Mouse (Mus musculus): ENCODE measurements around the gene Gprc6a. TPM values are rescaled to one million over a fixed set of nuclear protein-coding genes. Genes with fewer than 3 reads are reported as not detected.

Gprc6a gene
- total and polyA plus RNA-seq, 3 experiments, result not detected

- no peaks in the 10 kb centered on the region for H3K9me3 ChIP-seq (replicated peaks; ENCODE audit: insufficient read depth, low read length)
- no peak within 1 kb of the TSS for H3K27ac ChIP-seq (ENCODE audit: control insufficient read depth, low read depth, low read length)
These were observed 46.4 kb upstream of the Gprc6a start, which contains the start of gene Rfx6 for GRCm38 (mm10) chr10:51677548-51678250. TSS of gene Rfx6 (plus strand) at chr10:51677756.

GRCm38 (mm10) chr10:51672082-51672779 is 41.0 kb upstream of the Gprc6a start:
- no peak overlapping the region for H3K9ac ChIP-seq (ENCODE audit: control insufficient read depth, low read depth, low read length, poor library complexity, severe bottlenecking)
- H3K4me1 ChIP-seq (ENCODE audit: control insufficient read depth in 1 of 2, insufficient read depth in 2 of 2, low read length in 2 of 2), result no peaks in the 10 kb centered on the region
- no peak overlapping the region for H3K4me3 ChIP-seq (ENCODE audit: control insufficient read depth in 1 of 2, insufficient read depth in 1 of 2, low read depth in 2 of 2, low read length in 2 of 2)
- H3K36me3 ChIP-seq (ENCODE audit: control insufficient read depth in 1 of 2, insufficient read depth in 2 of 2, low read length in 2 of 2), result no peaks in the 10 kb centered on the region
- H3K79me2 ChIP-seq (ENCODE audit: control insufficient read depth, insufficient read depth, low read length, poor library complexity), result no peaks in the 10 kb centered on the region
- TF ChIP-seq RAD21 (IDR thresholded peaks at IDR 0.05; ENCODE audit: low read depth, low read length), result no peak
- no peak for TF ChIP-seq HCFC1 (IDR thresholded peaks at IDR 0.05; ENCODE audit: low read depth, low read length)
- TF ChIP-seq JUND (IDR thresholded peaks at IDR 0.05; ENCODE audit: low read depth, low read length), result no peak
- TF ChIP-seq EP300 (IDR thresholded peaks at IDR 0.05; ENCODE audit: low read depth in 1 of 2, low read length in 2 of 2), result no peak
- no peak for TF ChIP-seq E2F4 (IDR thresholded peaks at IDR 0.05; ENCODE audit: borderline replicate concordance, low read depth, low read length)
- TF ChIP-seq TBP (IDR thresholded peaks at IDR 0.05; ENCODE audit: low read depth, low read length), result no peak
- no peak for TF ChIP-seq POLR2AphosphoS2 (IDR thresholded peaks at IDR 0.05; ENCODE audit: low read length)
- TF ChIP-seq POLR2AphosphoS5 (IDR thresholded peaks at IDR 0.05; ENCODE audit: borderline replicate concordance, low read depth, low read length), result no peak
- TF ChIP-seq MYC (IDR thresholded peaks at IDR 0.05; ENCODE audit: low read depth, low read length), result no peak
- no peak for TF ChIP-seq MAX (IDR thresholded peaks at IDR 0.05; ENCODE audit: low read length)
- TF ChIP-seq RCOR1 (IDR thresholded peaks at IDR 0.05; ENCODE audit: low read depth, low read length), result no peak
- TF ChIP-seq TCF12 (IDR thresholded peaks at IDR 0.05; ENCODE audit: low read depth, low read length), result no peak
- TF ChIP-seq ZMIZ1 (IDR thresholded peaks at IDR 0.05; ENCODE audit: low read depth, low read length), result no peak
- TF ChIP-seq NELFE (IDR thresholded peaks at IDR 0.05; ENCODE audit: low read depth, low read length), result no peak
- no peak for TF ChIP-seq USF1 (IDR thresholded peaks at IDR 0.05; ENCODE audit: low read depth, low read length)
- H3K27me3 ChIP-seq (ENCODE audit: control insufficient read depth in 1 of 2, insufficient read depth in 2 of 2, low read length in 2 of 2), result no peaks in the 10 kb centered on the region; a peak in 1 of 4 replicates
- no peaks in the 10 kb centered on the region for H3K9me3 ChIP-seq (replicated peaks; ENCODE audit: insufficient read depth, low read length)
- no peak for DNase-seq (ENCODE audit: low read depth, low spot score)
- no peak overlapping the region for H3K27ac ChIP-seq (ENCODE audit: control insufficient read depth, low read depth, low read length)

More at GRCm38 (mm10) chr10:51677548-51678250, 46.4 kb upstream of the Gprc6a start, which contains the start of gene Rfx6:
- Histone ChIP-seq H3K4me1 (ENCODE audit: control insufficient read depth in 1 of 2, insufficient read depth in 2 of 2, low read length in 2 of 2) (no peaks in the 10 kb centered on the region), H3K9ac (ENCODE audit: control insufficient read depth, low read depth, low read length, poor library complexity, severe bottlenecking) (no peak within 1 kb of the TSS), H3K27me3 (ENCODE audit: control insufficient read depth in 1 of 2, insufficient read depth in 2 of 2, low read length in 2 of 2) (no peaks in the 10 kb centered on the region; a peak in 1 of 4 replicates), H3K79me2 (ENCODE audit: control insufficient read depth, insufficient read depth, low read length, poor library complexity) (no peaks in the 10 kb centered on the region), H3K36me3 (ENCODE audit: control insufficient read depth in 1 of 2, insufficient read depth in 2 of 2, low read length in 2 of 2) (no peaks in the 10 kb centered on the region), H3K4me3 (ENCODE audit: control insufficient read depth in 1 of 2, insufficient read depth in 1 of 2, low read depth in 2 of 2, low read length in 2 of 2) (no peak within 1 kb of the TSS)
- TF ChIP-seq ZMIZ1 (IDR thresholded peaks at IDR 0.05; ENCODE audit: low read depth, low read length), result no peak
- TF ChIP-seq MYC (IDR thresholded peaks at IDR 0.05; ENCODE audit: low read depth, low read length), result no peak
- TF ChIP-seq SMC3 (IDR thresholded peaks at IDR 0.05; ENCODE audit: low read depth, low read length), result no peak
- no peak for TF ChIP-seq ELF1 (IDR thresholded peaks at IDR 0.05; ENCODE audit: low read depth, low read length)
- TF ChIP-seq NELFE (IDR thresholded peaks at IDR 0.05; ENCODE audit: low read depth, low read length), result no peak
- no peak for TF ChIP-seq GATA1 (IDR thresholded peaks at IDR 0.05; ENCODE audit: low read depth, low read length)
- TF ChIP-seq ZNF384 (IDR thresholded peaks at IDR 0.05; ENCODE audit: low read depth, low read length), result no peak
- no peak for TF ChIP-seq USF2 (IDR thresholded peaks at IDR 0.05; ENCODE audit: borderline replicate concordance in 1 of 2, insufficient read depth in 1 of 2, low read depth in 1 of 2, low read length in 2 of 2)
- no peak for TF ChIP-seq E2F4 (IDR thresholded peaks at IDR 0.05; ENCODE audit: borderline replicate concordance, low read depth, low read length)
- no peak for TF ChIP-seq NRF1 (IDR thresholded peaks at IDR 0.05; ENCODE audit: insufficient read depth, low read depth, low read length, poor library complexity, severe bottlenecking)
- TF ChIP-seq MEF2A (IDR thresholded peaks at IDR 0.05; ENCODE audit: extremely low read depth, insufficient replicate concordance, low read depth, low read length, poor library complexity, severe bottlenecking), result no peak
- no peak for TF ChIP-seq TCF12 (IDR thresholded peaks at IDR 0.05; ENCODE audit: low read depth, low read length)
- no peak for TF ChIP-seq POLR2A (IDR thresholded peaks at IDR 0.05; ENCODE audit: control insufficient read depth in 1 of 2, insufficient read depth in 1 of 2, low read depth in 1 of 2, low read length in 2 of 2, poor library complexity in 1 of 2)
- TF ChIP-seq MXI1 (IDR thresholded peaks at IDR 0.05; ENCODE audit: low read depth, low read length), result no peak
- no peak for TF ChIP-seq MAFK (IDR thresholded peaks at IDR 0.05; ENCODE audit: borderline replicate concordance, low read depth, low read length)
- DNase-seq (ENCODE audit: low read depth, low spot score), result no peak

All from MEL (cell line).